25 mouse cellular contexts compared by ENCODE assay signal in the genomic region with DNA sequence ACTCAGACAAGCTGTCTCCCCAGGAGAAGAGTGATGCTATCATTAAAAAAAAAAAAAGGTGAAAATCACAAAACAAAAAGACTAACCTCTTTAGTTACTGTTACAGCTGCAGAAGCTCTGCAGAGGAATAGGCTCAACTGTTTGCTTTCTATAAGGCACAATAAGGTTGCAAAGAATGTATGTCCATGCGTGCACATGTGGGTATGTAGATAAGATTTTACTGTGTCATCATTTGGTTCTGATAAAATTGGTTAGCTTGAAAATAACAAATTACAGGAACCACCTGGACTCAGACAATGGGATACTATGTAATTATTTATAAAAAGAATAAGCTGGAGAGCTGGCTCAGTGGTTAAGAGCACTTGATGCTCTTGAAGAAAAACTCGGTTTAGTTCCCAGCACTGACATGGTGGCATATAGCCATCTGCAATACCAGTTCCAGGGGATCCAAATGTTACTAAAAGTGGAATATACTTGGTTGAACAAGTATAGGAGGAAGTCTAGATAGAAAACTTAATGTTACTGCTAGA. TPM values are rescaled to one million over a fixed set of nuclear protein-coding genes. Genes with fewer than 3 reads are reported as not detected.
DNase-seq lines count a peak whose midpoint lies in the region; ATAC-seq and TF ChIP-seq lines count a peak whose summit lies in the region.
"Had no signal": no experiment of that assay in that cellular context is flagged by ENCODE, and none has a peak within 500 bp of the region (broad histone marks: within the 10 kb centered on the region; RNA-seq: fewer than 3 reads in every experiment).

No protein-coding gene starts in this region.

- WGBS in lung, embryonic 16.5 days, result 51% methylated on average over 2 of the region's 2 CpGs
- 33% methylated on average over 2 of the region's 2 CpGs for WGBS in thymus, adult 2 months
- WGBS in kidney, embryonic 15.5 days, result 91% methylated on average over 2 of the region's 2 CpGs

- H3K79me2 ChIP-seq in MEL (ENCODE audit: control insufficient read depth, insufficient read depth, low read length, poor library complexity) (no peaks in the 10 kb centered on the region), myocyte (ENCODE audit: control insufficient read depth, insufficient read depth) (no peaks in the 10 kb centered on the region)

- no peak for TF ChIP-seq RAD21 in MEL (IDR thresholded peaks at IDR 0.05; ENCODE audit: low read depth, low read length)

- no peak overlapping the region for H3K9ac ChIP-seq in lung, embryonic 16.5 days (ENCODE audit: low read length)
- no peak overlapping the region for H3K9ac ChIP-seq in MEL (ENCODE audit: control insufficient read depth, low read depth, low read length, poor library complexity, severe bottlenecking)
- H3K9ac ChIP-seq in kidney, embryonic 15.5 days, result no peak overlapping the region
- H3K9ac ChIP-seq: embryonic facial prominence, embryonic 13.5 days; embryonic facial prominence, embryonic 15.5 days; forebrain, embryonic 12.5 days; forebrain, embryonic 15.5 days; forebrain, postnatal 0 days had no signal

- no peak overlapping the region for H3K27ac ChIP-seq in lung, embryonic 16.5 days (ENCODE audit: low read length)
- H3K27ac ChIP-seq in thymus, adult 2 months (ENCODE audit: control insufficient read depth, insufficient read depth, low read length), result peak overlapping the region; percentile 48; the same call in 1 of the 2 replicates
- no peak overlapping the region; the same call in 1 of the 2 replicates for H3K27ac ChIP-seq in MEL (ENCODE audit: control insufficient read depth, low read depth, low read length)
- H3K27ac ChIP-seq in kidney, embryonic 15.5 days, result no peak overlapping the region
- H3K27ac ChIP-seq: embryonic facial prominence, embryonic 13.5 days; embryonic facial prominence, embryonic 15.5 days; forebrain, embryonic 10.5 days; forebrain, embryonic 12.5 days; forebrain, embryonic 15.5 days had no signal

- TF ChIP-seq EP300 in MEL (IDR thresholded peaks at IDR 0.05; ENCODE audit: low read depth in 1 of 2, low read length in 2 of 2), result peak; percentile 72 to 73

- H3K4me2 ChIP-seq in lung, embryonic 16.5 days (ENCODE audit: low read depth, low read length), result no peak overlapping the region
- peak overlapping the region; percentile 12 for H3K4me2 ChIP-seq in myocyte (ENCODE audit: low read depth)
- no peak overlapping the region for H3K4me2 ChIP-seq in kidney, embryonic 15.5 days
- H3K4me2 ChIP-seq: embryonic facial prominence, embryonic 13.5 days; embryonic facial prominence, embryonic 15.5 days; forebrain, embryonic 12.5 days; forebrain, embryonic 15.5 days had no signal

- no peak for TF ChIP-seq POLR2A in thymus, adult 2 months (IDR thresholded peaks at IDR 0.05; ENCODE audit: control insufficient read depth, extremely low read depth, insufficient read depth, low read length, poor library complexity)
- no peak for TF ChIP-seq POLR2A in MEL (IDR thresholded peaks at IDR 0.05; ENCODE audit: control insufficient read depth in 1 of 2, insufficient read depth in 1 of 2, low read depth in 1 of 2, low read length in 2 of 2, poor library complexity in 1 of 2)
- TF ChIP-seq POLR2A in myocyte (IDR thresholded peaks at IDR 0.05; ENCODE audit: insufficient read length, low read depth), result no peak

- H3K4me3 ChIP-seq in lung, embryonic 16.5 days (ENCODE audit: low read length), result no peak overlapping the region
- no peak overlapping the region for H3K4me3 ChIP-seq in thymus, adult 2 months (ENCODE audit: control insufficient read depth, insufficient read depth, low read length)
- H3K4me3 ChIP-seq in MEL (ENCODE audit: control insufficient read depth in 1 of 2, insufficient read depth in 1 of 2, low read depth in 2 of 2, low read length in 2 of 2) (no peak overlapping the region), myocyte (no peak overlapping the region)
- no peak overlapping the region for H3K4me3 ChIP-seq in kidney, embryonic 15.5 days (replicated peaks)
- H3K4me3 ChIP-seq: embryonic facial prominence, embryonic 13.5 days; embryonic facial prominence, embryonic 15.5 days; erythroblast, embryonic 14.5 days; forebrain, embryonic 10.5 days; forebrain, embryonic 12.5 days; forebrain, embryonic 15.5 days had no signal

- no peak for DNase-seq in lung, postnatal 36 days
- no peak for DNase-seq in thymus, adult 2 months
- no peak for DNase-seq in thymus, postnatal 4 days
- peak; percentile 54 for DNase-seq in MEL (ENCODE audit: low read depth, low spot score)
- DNase-seq in left cerebral cortex, adult 11 months (ENCODE audit: low spot score), result no peak
- DNase-seq: adrenal gland, adult 2 months; adrenal gland, postnatal 10 days; adrenal gland, postnatal 25 days; cerebellum, adult 11 months; cerebellum, adult 18-20 months; cerebellum, adult 8-10 months; cerebellum, adult 9-11 months; cerebellum, postnatal 14 days; cerebellum, postnatal 36 days; embryo, embryonic 11 days; forebrain, postnatal 0 days had no signal

- H3K27me3 ChIP-seq in lung, embryonic 16.5 days (ENCODE audit: control insufficient read depth, insufficient read depth, low read depth, low read length), result no peaks in the 10 kb centered on the region
- H3K27me3 ChIP-seq in thymus, adult 2 months (ENCODE audit: control insufficient read depth, insufficient read depth, low read length), result no peaks in the 10 kb centered on the region
- no peaks in the 10 kb centered on the region for H3K27me3 ChIP-seq in MEL (ENCODE audit: control insufficient read depth in 1 of 2, insufficient read depth in 2 of 2, low read length in 2 of 2)
- H3K27me3 ChIP-seq in myocyte (ENCODE audit: control insufficient read depth, insufficient read depth, insufficient read length), result no peaks in the 10 kb centered on the region
- H3K27me3 ChIP-seq in kidney, embryonic 15.5 days, result peaks cover 56% of the 10 kb centered on the region
- H3K27me3 ChIP-seq: forebrain, embryonic 12.5 days; forebrain, embryonic 15.5 days had no signal

- H3ac ChIP-seq in myocyte (ENCODE audit: control insufficient read depth, insufficient read length), result no peak overlapping the region

- H3K4me1 ChIP-seq in lung, embryonic 16.5 days (replicated peaks; ENCODE audit: control insufficient read depth, insufficient read depth, low read length), result no peaks in the 10 kb centered on the region
- H3K4me1 ChIP-seq in thymus, adult 2 months (replicated peaks; ENCODE audit: control insufficient read depth, insufficient read depth, low read length), result peaks cover 34% of the 10 kb centered on the region
- H3K4me1 ChIP-seq in MEL (ENCODE audit: control insufficient read depth in 1 of 2, insufficient read depth in 2 of 2, low read length in 2 of 2), result peaks cover 7 to 13% of the 10 kb centered on the region in 2 experiments
- H3K4me1 ChIP-seq in kidney, embryonic 15.5 days, result no peaks in the 10 kb centered on the region
- H3K4me1 ChIP-seq: embryonic facial prominence, embryonic 13.5 days; embryonic facial prominence, embryonic 15.5 days; forebrain, embryonic 10.5 days; forebrain, embryonic 12.5 days; forebrain, embryonic 15.5 days had no signal

- TF ChIP-seq CTCF in thymus, adult 2 months (IDR thresholded peaks at IDR 0.05; ENCODE audit: borderline replicate concordance, control insufficient read depth, extremely low read depth, insufficient read depth, low read length, poor library complexity), result no peak
- TF ChIP-seq CTCF in MEL (IDR thresholded peaks at IDR 0.05 in 2 of 3, conservative IDR thresholded peaks at IDR 0.05 in 1 of 3; ENCODE audit: control insufficient read depth in 1 of 3, insufficient read depth in 1 of 3, low read depth in 2 of 3, low read length in 3 of 3, poor library complexity in 1 of 3, severe bottlenecking in 1 of 3), result no peak

- peak; percentile 51; the same call in 1 of the 2 replicates for ATAC-seq in lung, embryonic 16.5 days (ENCODE audit: low read depth)
- no peak for ATAC-seq in kidney, embryonic 15.5 days (replicated peaks; ENCODE audit: low FRiP score)
- ATAC-seq: forebrain, embryonic 15.5 days; forebrain, postnatal 0 days had no signal

- H3K36me3 ChIP-seq in lung, embryonic 16.5 days (ENCODE audit: control insufficient read depth, insufficient read depth, low read length), result no peaks in the 10 kb centered on the region
- no peaks in the 10 kb centered on the region for H3K36me3 ChIP-seq in thymus, adult 2 months (ENCODE audit: control insufficient read depth, insufficient read depth, low read length)
- H3K36me3 ChIP-seq in MEL (ENCODE audit: control insufficient read depth in 1 of 2, insufficient read depth in 2 of 2, low read length in 2 of 2), result peaks cover 0 to 9% of the 10 kb centered on the region in 2 experiments; a peak in 2 of 4 replicates
- no peaks in the 10 kb centered on the region for H3K36me3 ChIP-seq in myocyte (ENCODE audit: control insufficient read depth, insufficient read depth)
- H3K36me3 ChIP-seq in kidney, embryonic 15.5 days, result no peaks in the 10 kb centered on the region
- H3K36me3 ChIP-seq: embryonic facial prominence, embryonic 13.5 days; embryonic facial prominence, embryonic 15.5 days; forebrain, embryonic 10.5 days; forebrain, embryonic 12.5 days; forebrain, embryonic 15.5 days had no signal

- no peaks in the 10 kb centered on the region for H3K9me3 ChIP-seq in lung, embryonic 16.5 days (ENCODE audit: control insufficient read depth, low read length)
- no peaks in the 10 kb centered on the region for H3K9me3 ChIP-seq in MEL (replicated peaks; ENCODE audit: insufficient read depth, low read length)
- no peaks in the 10 kb centered on the region for H3K9me3 ChIP-seq in kidney, embryonic 15.5 days (replicated peaks)
- H3K9me3 ChIP-seq: embryonic facial prominence, embryonic 13.5 days; embryonic facial prominence, embryonic 15.5 days; forebrain, embryonic 10.5 days; forebrain, embryonic 12.5 days; forebrain, embryonic 15.5 days had no signal

TF ChIP-seq in MEL, 35 proteins besides CTCF, POLR2A, EP300 and RAD21 (continues in another document):
- TF ChIP-seq ETS1 (IDR thresholded peaks at IDR 0.05; ENCODE audit: low read depth, low read length) (peak; percentile 91), RCOR1 (IDR thresholded peaks at IDR 0.05; ENCODE audit: low read depth, low read length) (peak; percentile 44; the same call in 1 of the 2 replicates), NELFE (IDR thresholded peaks at IDR 0.05; ENCODE audit: low read depth, low read length) (no peak)

TF ChIP-seq in myocyte, 11 proteins besides CTCF, POLR2A, EP300 and RAD21 (continues in another document):
- TF ChIP-seq POLR2AphosphoS2 (IDR thresholded peaks at IDR 0.05; ENCODE audit: insufficient read length, low read depth), result no peak
- no peak for TF ChIP-seq TCF12 (IDR thresholded peaks at IDR 0.05; ENCODE audit: insufficient read depth, poor library complexity, severe bottlenecking)
- no peak for TF ChIP-seq MYOG (IDR thresholded peaks at IDR 0.05; ENCODE audit: control insufficient read depth in 1 of 3, insufficient read depth in 1 of 3, insufficient read length in 2 of 3, low read depth in 2 of 3)

RNA-seq across cellular contexts. Expression of a gene that starts 9.2 kb away (rescaled TPM):
- 96.0 and 105 TPM in 2 replicates for polyA plus RNA-seq in lung, embryonic 16.5 days (2015; fragmentation: Nextera tagmentation; extraction: Ambion mirVana)
- 24.5 and 25.2 TPM in 2 replicates for polyA plus RNA-seq in thymus, adult 2 months (2012; rRNA removed)
- total RNA-seq in MEL (2012; rRNA removed), result 54.9 and 56.4 TPM in 2 replicates
- 100 to 1,000 TPM in 1 of 2 experiments, 10 to 100 TPM in 1; 47.6 to 323 TPM for polyA plus RNA-seq in MEL (2012; ENCODE audit: insufficient read depth in 1 of 2, insufficient read length in 2 of 2, low read depth in 1 of 2, low replicate concordance in 2 of 2, missing spikeins in 1 of 2)
- 37.8 TPM for polyA plus RNA-seq in myocyte (2012; fragmentation: generic; extraction: Trizol)
- polyA plus RNA-seq in kidney, embryonic 15.5 days (2015; fragmentation: Nextera tagmentation; extraction: Ambion mirVana), result 110 and 119 TPM in 2 replicates
